Mouse (Mus musculus) heart, embryonic 14.5 days (tissue): ENCODE data around the gene Col19a1. TPM values are rescaled to one million over a fixed set of nuclear protein-coding genes. Genes with fewer than 3 reads are reported as not detected.

Source experiments
- ATAC-seq: fragments of 200-750 bp; cut with Nextera tagmentation; 2 replicates; pipeline ENCODE4 v1.8.0; 2017; ENCODE audit warnings: low read depth, moderate TSS enrichment; ENCODE audit not compliant: insufficient number of reproducible peaks, insufficient read depth, low FRiP score
- H3K27ac ChIP-seq, 2 experiments: fragments of 200-500 bp in 1 of 2; fragments of 300-500 bp in 1 of 2; sonication (generic) in 1 of 2; replicated peaks in 1 of 2; 2 replicates each; pipeline ENCODE4 v1.5.1; 2012 to 2014; ENCODE audit warnings: low read depth in 2 of 2, low read length in 2 of 2, control low read depth in 1 of 2, mild to moderate bottlenecking in 1 of 2, mixed read lengths in 1 of 2; ENCODE audit not compliant: control insufficient read depth in 1 of 2, insufficient read depth in 1 of 2
- H3K27me3 ChIP-seq: fragments of 300-500 bp; sonication (generic); 2 replicates; pipeline ENCODE4 v1.6.1; 2014; ENCODE audit warnings: mild to moderate bottlenecking, low read length, control low read depth; ENCODE audit not compliant: control insufficient read depth, insufficient read depth
- H3K36me3 ChIP-seq: fragments of 300-500 bp; sonication (generic); 2 replicates; pipeline ENCODE4 v1.6.1; 2014; ENCODE audit warnings: mild to moderate bottlenecking, control low read depth, low read length, mixed read lengths; ENCODE audit not compliant: control insufficient read depth, insufficient read depth
- H3K4me1 ChIP-seq, 2 experiments: fragments of 200-500 bp in 1 of 2; fragments of 300-500 bp in 1 of 2; sonication (generic) in 1 of 2; 2 replicates each; pipeline ENCODE4 v1.6.1; 2012 to 2014; ENCODE audit warnings: low read length in 2 of 2, control low read depth in 1 of 2, mixed read lengths in 1 of 2; ENCODE audit not compliant: control insufficient read depth in 2 of 2, insufficient read depth in 2 of 2
- H3K4me2 ChIP-seq: fragments of 300-500 bp; sonication (generic); 2 replicates; pipeline ENCODE4 v1.6.1; 2014; ENCODE audit warnings: mild to moderate bottlenecking, low read length
- H3K4me3 ChIP-seq, 2 experiments: fragments of 200-500 bp in 1 of 2; fragments of 300-500 bp in 1 of 2; sonication (generic) in 1 of 2; 2 replicates each; pipeline ENCODE4 v1.5.1; 2012 to 2014; ENCODE audit warnings: low read length in 2 of 2, mild to moderate bottlenecking in 2 of 2, control low read depth in 1 of 2, low read depth in 1 of 2, moderate library complexity in 1 of 2; ENCODE audit not compliant: control insufficient read depth in 1 of 2, insufficient read depth in 1 of 2
- H3K9ac ChIP-seq: fragments of 300-500 bp; sonication (generic); 2 replicates; pipeline ENCODE4 v1.6.1; 2014; ENCODE audit warnings: mild to moderate bottlenecking, low read length
- H3K9me3 ChIP-seq: fragments of 300-500 bp; sonication (generic); 2 replicates; pipeline ENCODE4 v1.6.1; 2016; ENCODE audit warnings: low read length, control low read depth; ENCODE audit not compliant: control insufficient read depth
- WGBS: fragments of 180-500 bp; shearing (Covaris S2); extraction: QIAGEN DNeasy Blood & Tissue Kit; methylation state at CpG from one replicate; pipeline ENCODE4 v1.1.7; 2014; 5-methylcytosine and 5-hydroxymethylcytosine counted together
- polyA plus RNA-seq: library from polyadenylated mRNA; unstranded; fragments of >200 nt; fragmentation: Nextera tagmentation; extraction: Ambion mirVana; gene quantifications from 2 replicates; pipeline ENCODE4 v1.2.1, GENCODE M21; 2014

Col19a1 gene
- polyA plus RNA-seq, 1 experiment from 2014 or later = not detected

DNA sequence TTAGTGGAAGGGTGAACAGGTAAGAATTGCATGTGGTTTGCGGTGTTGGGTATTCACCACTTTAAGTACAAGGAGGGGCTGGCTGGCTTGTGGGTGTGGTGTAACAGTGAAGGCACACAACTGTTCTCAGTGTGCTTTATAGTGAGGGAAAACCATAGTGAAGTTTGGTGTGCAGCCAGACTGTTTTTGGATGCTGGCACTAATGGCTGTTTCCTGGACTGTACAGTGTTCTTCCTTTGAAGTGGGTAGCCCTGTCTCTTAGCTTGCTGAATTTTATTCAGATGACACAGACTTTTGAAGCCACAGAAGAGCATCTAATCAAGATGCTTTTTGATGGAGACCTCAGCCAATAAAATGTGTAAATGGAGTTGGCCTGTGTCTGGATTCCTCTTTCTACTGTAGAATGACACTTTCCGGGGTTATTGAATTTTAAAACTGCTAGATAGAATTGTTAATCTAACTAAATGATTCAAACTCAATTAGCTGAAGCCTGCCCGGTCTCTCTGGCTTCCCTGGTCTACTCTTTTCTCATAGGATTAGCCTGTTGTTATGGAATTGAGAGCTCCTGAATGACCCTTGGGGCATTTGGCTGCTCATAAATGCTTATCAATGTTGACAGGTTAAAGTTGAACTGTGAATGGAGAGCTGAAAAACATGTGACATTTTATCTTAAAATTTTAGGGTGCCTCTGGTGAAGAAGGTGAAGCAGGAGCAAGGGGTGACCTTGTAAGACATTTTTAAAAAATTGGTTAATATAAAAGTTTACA lies 355.6 kb downstream of the Col19a1 start:
- 79% methylated on average over 3 of the region's 3 CpGs for WGBS

DNA sequence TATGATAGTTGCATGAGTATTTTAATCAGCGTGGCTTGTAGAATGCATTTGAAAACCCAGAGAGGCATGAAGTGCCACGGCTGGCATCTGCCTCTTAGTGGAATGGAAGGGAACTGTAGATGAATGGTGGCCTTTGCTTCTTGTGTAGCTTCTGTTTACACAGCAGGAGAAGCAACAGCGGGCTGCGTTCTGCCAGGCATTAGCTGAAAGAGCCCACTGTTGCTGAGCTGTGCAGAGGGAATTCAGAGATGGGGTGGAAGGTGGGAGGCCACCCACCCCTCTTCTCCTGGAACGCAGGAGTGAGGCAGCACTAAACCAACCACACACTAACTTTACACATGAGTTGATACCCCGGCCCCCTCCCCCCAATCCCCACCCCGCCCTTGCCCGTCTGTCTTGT lies 356.8 kb downstream of the Col19a1 start:
- H3K27ac ChIP-seq = no peak overlapping the region; a peak in 1 of 4 replicates
- H3K4me3 ChIP-seq = no peak overlapping the region
- peaks cover 0 to 5% of the 10 kb centered on the region in 2 experiments; a peak in 1 of 4 replicates for H3K4me1 ChIP-seq
- no peak; the same call in 1 of the 2 replicates for ATAC-seq
- H3K36me3 ChIP-seq = no peaks in the 10 kb centered on the region
- no peaks in the 10 kb centered on the region for H3K27me3 ChIP-seq
- no peaks in the 10 kb centered on the region for H3K9me3 ChIP-seq
- no peak overlapping the region for H3K9ac ChIP-seq
- WGBS = 41% methylated on average over 8 of the region's 8 CpGs
- H3K4me2 ChIP-seq = no peak overlapping the region

More for the DNA sequence above, 355.6 kb downstream of the Col19a1 start:
- no peak overlapping the region for H3K4me3 ChIP-seq
- H3K36me3 ChIP-seq = no peaks in the 10 kb centered on the region
- H3K27ac ChIP-seq = no peak overlapping the region
- no peak for ATAC-seq
- no peak overlapping the region for H3K9ac ChIP-seq
- H3K27me3 ChIP-seq = no peaks in the 10 kb centered on the region
- no peaks in the 10 kb centered on the region for H3K9me3 ChIP-seq
- H3K4me2 ChIP-seq = no peak overlapping the region
- H3K4me1 ChIP-seq = peaks cover 0 to 5% of the 10 kb centered on the region in 2 experiments; a peak in 1 of 4 replicates

DNA sequence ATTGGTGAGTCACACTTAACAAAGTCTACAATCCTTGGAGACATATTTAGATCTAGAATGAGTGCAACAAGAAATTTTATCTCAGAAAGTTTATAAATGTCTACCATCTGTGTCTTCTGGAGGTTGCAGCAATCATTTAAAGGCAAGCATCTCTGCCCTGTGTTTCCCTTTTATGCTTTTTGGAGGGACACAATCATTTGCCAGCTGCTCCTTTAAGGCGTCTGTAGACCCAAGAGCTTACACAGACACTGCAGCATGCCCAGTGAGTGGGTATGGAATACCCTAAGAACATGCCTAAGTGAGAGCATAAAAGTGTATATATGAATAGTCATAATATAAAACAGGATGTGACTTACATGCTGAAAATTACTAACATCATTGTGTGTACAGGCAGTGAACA lies 357.7 kb downstream of the Col19a1 start:
- no peak for ATAC-seq
- Histone ChIP-seq H3K4me1 (peaks cover 0 to 5% of the 10 kb centered on the region in 2 experiments; a peak in 1 of 4 replicates), H3K9ac (no peak overlapping the region), H3K27me3 (no peaks in the 10 kb centered on the region), H3K36me3 (no peaks in the 10 kb centered on the region), H3K4me2 (no peak overlapping the region), H3K4me3 (no peak overlapping the region), H3K9me3 (no peaks in the 10 kb centered on the region), H3K27ac (no peak overlapping the region)
- 84% methylated on average over 1 of the region's 1 CpGs for WGBS

DNA sequence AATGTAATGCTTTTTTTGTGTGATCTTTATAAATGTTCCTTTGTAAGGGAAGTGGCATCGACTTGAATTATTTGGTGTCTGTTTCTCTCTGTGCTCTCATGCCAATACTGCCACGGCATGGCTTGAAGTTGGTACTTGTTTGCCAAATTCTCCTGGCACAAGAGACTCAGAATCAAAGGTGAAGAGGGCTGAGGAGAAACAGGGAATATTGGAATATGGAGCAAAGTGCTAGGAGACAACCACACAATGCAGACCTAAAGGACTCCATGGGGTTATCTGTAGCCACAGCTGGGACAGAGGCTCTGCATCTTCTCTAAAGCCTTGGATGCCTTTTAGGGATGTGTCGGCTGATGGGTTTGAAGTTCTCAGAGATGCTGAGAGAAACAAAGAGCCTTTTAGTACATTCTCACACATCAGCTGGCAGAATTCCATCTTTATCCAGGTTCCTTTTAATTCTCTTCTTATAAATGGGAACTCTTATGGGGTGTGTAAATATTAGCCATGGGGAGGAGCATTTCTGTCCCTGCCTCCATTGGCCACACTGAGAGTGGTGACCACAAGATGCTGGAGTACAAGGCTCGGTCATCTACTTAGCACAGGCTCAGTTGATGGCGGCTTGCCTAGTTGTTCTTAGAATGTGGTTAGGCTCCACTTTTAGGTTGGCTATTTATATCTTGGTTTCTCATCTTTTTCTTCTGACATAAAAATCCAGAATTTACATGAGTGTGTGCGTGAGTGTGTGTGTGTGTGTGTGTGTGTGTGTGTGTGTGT lies 360.1 kb downstream of the Col19a1 start:
- no peaks in the 10 kb centered on the region for H3K36me3 ChIP-seq
- WGBS = 73% methylated on average over 6 of the region's 6 CpGs
- H3K9me3 ChIP-seq = no peaks in the 10 kb centered on the region
- no peak for ATAC-seq
- no peak overlapping the region for H3K4me2 ChIP-seq
- H3K4me1 ChIP-seq = peaks cover 0 to 5% of the 10 kb centered on the region in 2 experiments; a peak in 1 of 4 replicates
- H3K4me3 ChIP-seq = no peak overlapping the region
- H3K27ac ChIP-seq = 0 out of 4 replicates have a peak overlapping the region, but pooled peaks of 1 of the 2 experiments have one; percentile 5
- no peak overlapping the region for H3K9ac ChIP-seq
- H3K27me3 ChIP-seq = no peaks in the 10 kb centered on the region

DNA sequence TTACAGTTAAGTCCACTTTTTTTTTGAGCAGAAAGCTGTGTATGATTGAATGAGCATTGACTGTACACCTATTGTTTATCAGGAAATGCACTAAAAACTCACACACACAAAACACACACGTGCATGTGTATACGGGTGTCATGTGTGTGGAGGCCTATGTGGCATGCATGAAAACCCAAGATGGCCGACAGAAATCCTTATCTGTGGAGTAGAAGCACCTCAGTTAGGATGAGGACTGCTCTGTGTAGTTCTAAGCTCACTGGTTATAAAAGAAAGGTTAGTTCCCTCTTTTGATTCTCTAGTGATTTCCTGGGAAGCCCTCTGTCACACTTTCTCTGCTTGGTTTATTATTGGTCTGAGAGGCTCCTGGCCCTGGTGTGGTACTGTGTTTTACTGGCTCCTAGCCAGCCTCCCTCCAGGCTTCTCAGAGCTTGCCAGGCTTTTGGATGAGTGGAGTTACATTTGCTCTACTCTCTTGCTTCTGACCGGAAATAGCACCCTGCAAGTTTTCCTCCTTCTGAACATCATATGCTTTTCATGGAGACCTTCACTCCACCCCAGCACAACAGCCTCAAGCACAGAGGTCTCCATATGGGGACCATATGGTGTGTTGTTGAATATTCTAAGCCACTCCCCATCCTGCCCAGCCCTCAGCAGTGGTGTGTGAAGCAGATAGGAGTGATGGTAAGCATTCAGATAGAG lies 361.3 kb downstream of the Col19a1 start:
- Histone ChIP-seq H3K4me3 (no peak overlapping the region), H3K9me3 (no peaks in the 10 kb centered on the region), H3K9ac (no peak overlapping the region), H3K4me1 (peaks cover 0 to 5% of the 10 kb centered on the region in 2 experiments; a peak in 1 of 4 replicates), H3K4me2 (no peak overlapping the region), H3K27ac (no peak overlapping the region), H3K36me3 (no peaks in the 10 kb centered on the region), H3K27me3 (no peaks in the 10 kb centered on the region)
- ATAC-seq = no peak
- WGBS = 70% methylated on average over 4 of the region's 4 CpGs

DNA sequence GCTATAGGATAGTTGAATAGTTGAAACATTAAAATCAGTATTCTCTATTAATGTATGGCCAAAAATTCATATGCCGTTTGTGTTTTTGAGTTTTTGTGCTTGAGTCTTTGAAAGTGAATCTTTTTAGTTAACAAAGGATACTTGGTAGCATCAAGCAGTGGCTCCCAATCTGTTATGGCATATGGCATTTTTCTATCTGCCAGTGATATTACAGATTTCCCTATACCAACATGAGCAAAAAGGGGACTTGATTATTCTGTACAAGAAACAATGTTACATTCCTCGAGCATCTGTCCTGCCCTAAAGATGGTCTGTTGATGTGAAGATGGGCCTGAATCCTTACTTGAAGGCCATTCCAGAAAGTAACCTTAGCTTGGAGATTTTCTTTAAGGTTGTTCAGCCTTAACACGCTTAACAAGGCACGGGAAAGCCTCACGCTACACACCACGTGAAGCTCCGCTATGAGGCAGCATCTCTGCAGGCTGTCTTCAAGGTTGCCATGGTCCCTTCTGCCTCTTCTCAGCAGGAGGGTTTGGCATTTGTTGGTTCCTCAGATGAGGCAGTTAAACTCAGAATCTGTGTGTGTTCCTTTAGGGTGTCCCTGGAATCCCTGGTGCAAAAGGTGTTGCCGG lies 364.2 kb downstream of the Col19a1 start:
- no peak for ATAC-seq
- Histone ChIP-seq H3K36me3 (no peaks in the 10 kb centered on the region), H3K4me1 (no peaks in the 10 kb centered on the region), H3K4me2 (no peak overlapping the region), H3K4me3 (no peak overlapping the region), H3K9ac (no peak overlapping the region), H3K9me3 (no peaks in the 10 kb centered on the region), H3K27ac (no peak overlapping the region), H3K27me3 (no peaks in the 10 kb centered on the region)
- 79% methylated on average over 8 of the region's 8 CpGs for WGBS

DNA sequence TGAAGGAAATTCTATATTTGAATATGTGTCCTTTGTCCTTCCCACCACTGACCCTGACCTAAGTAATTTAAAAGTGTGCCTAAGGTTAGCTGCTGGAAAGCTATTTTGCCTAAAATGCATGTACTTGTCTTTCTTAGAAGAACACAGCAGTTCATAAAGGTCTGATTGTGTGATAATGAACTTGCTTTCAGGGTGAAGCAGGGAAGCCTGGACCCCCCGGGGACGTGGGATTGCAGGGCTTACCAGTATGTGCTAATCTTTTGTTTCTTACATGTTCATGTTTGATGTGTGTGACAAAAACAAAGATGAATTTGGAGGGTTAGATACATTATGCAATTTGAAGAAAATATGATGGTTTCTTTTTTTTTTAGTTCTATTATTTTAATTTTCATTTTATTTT lies 365.0 kb downstream of the Col19a1 start:
- Histone ChIP-seq H3K4me2 (no peak overlapping the region), H3K27ac (no peak overlapping the region), H3K4me1 (no peaks in the 10 kb centered on the region), H3K9me3 (no peaks in the 10 kb centered on the region), H3K4me3 (no peak overlapping the region), H3K9ac (no peak overlapping the region), H3K27me3 (no peaks in the 10 kb centered on the region), H3K36me3 (no peaks in the 10 kb centered on the region)
- 83% methylated on average over 2 of the region's 2 CpGs for WGBS
- no peak for ATAC-seq
